Mouse (Mus musculus) liver, adult (tissue): ENCODE data around the gene Hoxb1.

Experiments
- GATA4 ChIP-seq: IDR thresholded peaks from 2 replicates; pipeline ENCODE4 v1.6.1; 2014; ENCODE audit warnings: mild to moderate bottlenecking, low read length; ENCODE audit not compliant: insufficient replicate concordance

The Hoxb1 gene

DNA sequence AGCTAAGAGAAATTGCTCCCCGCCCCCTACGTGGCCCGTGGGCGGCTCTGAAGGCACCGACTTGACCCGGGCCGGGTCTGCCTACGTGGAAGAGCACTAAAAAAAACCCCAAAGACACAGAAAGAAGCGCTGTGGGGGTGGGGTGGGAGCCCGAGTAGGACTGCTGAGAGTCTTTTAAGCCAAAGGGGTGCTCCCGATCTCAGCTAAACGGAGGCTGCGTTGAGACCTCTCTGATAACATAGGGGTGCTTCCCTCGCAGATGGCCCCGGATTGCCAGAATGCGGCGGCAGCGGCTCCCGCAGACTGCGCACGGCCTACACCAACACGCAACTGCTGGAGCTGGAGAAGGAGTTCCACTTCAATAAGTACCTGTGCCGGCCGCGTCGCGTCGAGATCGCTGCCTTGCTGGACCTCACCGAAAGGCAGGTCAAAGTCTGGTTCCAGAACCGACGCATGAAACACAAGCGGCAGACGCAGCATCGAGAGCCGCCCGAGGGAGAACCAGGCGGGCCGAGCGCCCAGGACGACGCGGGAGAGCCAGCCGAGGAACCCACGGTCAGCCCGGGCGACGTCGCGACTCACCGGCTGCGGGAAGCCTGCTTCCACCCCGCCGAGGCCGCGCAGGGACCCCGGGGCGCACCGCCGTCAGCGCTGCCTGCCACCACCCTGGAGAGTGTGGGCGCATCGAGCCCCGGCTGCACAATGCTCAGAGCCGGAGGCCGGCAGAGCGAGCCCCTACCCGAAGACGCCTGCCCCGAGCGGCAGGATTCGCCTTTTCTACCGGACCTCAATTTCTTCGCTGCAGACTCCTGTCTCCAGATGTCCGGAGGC lies 12.6 kb upstream of the Hoxb1 start:
- 0 out of 2 replicates have a peak, but pooled peaks have one; percentile 30 for TF ChIP-seq GATA4

DNA sequence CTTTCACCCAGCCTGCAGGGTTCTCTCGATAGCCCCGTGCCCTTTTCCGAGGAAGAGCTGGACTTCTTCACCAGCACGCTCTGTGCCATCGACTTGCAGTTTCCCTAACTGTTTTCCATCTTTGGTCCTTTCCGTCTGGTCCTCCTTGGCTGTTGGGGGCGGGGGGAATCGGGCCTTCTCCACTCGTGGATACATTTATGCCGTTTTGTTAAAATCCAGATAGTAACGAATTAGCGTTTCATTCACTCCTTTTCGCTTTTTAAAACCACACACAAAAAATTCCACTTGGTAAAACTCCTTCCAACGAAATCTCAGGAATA lies 12.1 kb upstream of the Hoxb1 start:
- 0 out of 2 replicates have a peak, but pooled peaks have one; percentile 14 for TF ChIP-seq GATA4

DNA sequence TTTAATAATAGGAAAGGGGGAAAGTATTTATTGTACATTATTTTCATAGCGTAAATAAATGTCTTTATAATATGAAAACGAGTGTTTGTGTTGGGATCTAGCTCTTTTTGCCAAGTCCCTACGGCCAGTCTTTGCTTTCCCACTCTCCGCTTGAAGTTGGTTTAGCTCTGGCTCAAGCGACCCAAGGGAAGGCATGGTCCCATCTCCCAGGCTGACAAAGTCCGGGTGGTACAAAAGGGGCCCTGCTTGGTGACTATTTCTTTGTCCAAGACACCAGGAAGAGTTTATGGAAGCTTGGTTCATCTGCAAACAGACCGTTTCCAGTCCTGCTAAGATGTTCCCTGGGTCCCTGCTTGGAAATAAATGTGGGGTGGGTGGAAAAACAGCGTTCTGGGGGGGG lies 11.6 kb upstream of the Hoxb1 start:
- TF ChIP-seq GATA4: no peak

DNA sequence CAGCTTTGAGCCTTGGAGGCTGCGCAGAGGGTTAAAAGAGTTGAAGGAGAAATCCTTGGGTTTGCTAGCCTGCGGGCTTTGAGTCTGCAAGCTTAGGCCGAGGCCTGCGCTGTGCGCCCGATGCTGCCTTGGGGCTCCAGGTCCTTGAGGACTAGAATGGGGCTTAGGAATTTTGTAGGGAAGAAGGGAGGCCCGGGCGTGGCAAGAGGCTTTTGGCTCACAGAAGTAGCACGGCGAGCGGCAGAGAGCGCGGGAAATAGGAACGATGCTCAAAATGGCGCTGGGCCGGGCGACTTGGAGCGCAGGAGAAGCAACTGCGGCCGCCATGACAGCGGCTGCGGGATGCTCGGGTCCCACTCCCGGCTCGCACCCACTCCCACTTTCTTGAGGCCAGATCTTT lies 11.2 kb upstream of the Hoxb1 start:
- no peak for TF ChIP-seq GATA4

DNA sequence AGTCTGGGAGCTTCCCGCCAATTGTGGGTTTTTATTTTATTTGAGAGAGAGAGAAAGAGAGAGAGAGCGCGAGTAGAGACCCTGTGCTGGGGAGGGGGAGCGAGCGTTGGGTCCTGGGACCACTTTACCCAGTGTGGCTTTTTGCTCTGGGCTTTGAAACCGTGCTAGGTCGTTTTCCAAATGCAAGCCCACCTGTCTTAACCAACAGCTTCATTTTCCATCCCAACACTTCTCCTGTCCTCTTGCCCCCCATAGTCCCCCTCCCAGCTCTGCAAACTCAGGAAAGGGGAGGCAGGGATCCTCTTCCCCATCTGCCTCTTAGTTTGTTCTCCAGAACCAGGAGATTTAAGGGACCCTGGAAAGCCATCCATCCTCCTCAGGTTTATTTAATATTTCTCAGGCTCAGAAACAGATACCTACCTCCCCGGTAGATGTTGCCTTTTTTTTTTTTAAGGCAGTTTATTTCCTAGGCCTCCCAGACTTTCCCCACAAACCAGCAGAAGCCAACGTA lies 10.7 kb upstream of the Hoxb1 start:
- no peak for TF ChIP-seq GATA4

DNA sequence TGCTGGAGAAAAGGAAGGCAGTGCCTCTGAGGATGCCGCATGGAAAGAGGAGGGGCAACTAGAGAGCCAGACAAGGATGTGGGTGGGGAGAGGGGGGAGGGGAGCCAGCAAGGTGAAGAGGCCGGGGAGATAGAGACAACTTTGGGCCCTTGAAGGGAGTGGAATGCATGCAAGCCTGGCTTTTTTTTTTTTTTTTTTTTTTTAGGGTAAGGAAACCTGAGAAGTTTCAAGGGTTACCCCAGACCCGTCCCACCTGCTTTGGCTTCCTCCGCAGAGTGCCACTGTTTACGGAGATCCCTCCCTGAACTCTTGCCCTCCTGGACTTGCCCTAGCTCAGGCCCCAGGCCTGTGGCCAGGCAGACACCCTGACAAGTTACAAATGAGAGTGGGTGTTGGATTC lies 1.7 kb upstream of the Hoxb1 start:
- TF ChIP-seq GATA4: no peak

DNA sequence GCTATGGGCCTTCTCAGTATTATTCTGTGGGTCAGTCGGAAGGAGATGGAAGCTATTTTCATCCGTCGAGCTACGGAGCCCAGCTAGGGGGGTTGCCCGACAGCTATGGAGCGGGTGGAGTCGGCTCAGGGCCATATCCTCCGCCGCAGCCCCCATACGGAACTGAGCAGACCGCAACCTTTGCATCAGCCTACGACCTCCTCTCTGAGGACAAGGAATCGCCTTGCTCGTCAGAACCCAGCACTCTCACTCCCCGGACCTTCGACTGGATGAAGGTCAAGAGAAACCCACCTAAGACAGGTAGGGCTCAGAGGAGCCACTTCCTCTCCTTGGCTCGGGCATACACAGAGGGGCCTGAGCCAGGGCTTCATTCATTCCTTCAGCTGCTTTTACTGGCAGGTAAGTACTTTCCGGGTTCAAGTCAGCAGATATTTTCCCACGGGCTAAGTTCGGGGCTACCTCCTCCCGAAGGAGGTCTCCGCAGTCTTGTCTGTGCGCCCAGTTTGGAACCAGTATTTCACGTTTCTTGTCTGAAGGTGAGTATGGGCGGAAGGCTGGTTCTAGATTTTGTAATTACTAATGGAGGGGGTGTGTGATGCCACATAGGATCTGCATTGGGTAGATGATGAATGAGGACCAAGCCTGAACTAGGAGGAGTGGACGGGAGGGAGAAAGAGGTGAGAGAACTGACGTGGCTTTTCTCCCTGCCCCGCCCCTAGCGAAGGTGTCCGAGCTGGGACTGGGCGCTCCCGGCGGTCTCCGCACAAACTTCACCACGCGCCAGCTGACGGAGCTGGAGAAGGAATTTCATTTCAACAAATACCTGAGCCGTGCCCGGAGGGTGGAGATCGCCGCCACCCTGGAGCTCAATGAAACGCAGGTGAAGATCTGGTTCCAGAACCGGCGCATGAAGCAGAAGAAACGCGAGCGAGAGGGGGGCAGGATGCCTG lies 815 bp downstream of the Hoxb1 start:
- no peak for TF ChIP-seq GATA4

DNA sequence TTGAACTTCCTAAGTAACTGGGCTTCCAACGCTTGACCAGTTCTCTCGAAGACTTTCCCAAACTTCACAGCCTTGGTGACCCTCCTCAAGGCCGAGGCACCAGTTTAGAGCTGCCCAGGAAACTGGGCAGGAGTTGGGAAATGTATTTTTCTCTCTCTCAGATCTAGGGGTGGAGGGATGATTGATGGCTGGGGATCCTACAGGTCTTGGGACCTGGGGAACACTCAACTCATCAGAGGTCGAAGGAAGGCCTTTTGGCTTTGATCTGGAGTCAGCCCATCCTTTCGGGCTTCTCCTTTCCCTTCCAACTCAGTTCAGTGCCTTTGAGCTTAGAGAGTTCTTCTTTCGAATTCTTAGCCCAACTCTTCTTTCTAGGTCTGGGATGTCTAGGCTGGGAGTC lies 1.6 kb downstream of the Hoxb1 start:
- no peak for TF ChIP-seq GATA4

DNA sequence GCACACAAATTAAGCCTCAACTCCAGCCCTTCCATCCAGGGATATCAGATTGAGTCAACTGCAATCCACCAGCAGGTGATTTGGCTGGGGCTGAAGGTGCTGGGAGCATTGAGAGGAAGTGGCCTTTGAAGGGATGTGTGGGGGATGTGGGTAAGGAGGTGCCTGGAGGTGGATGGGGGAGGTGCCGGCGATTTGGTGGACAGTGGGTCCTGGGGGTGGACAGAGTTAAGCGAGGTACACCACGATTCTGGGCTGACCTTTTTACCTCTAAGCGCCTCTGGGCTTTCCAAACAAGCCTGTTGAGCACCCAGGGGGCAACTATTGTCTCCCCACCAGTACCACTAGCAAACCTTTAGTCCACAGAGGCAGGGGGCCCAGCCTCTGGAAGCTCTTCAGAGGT lies 3.1 kb downstream of the Hoxb1 start:
- no peak for TF ChIP-seq GATA4

DNA sequence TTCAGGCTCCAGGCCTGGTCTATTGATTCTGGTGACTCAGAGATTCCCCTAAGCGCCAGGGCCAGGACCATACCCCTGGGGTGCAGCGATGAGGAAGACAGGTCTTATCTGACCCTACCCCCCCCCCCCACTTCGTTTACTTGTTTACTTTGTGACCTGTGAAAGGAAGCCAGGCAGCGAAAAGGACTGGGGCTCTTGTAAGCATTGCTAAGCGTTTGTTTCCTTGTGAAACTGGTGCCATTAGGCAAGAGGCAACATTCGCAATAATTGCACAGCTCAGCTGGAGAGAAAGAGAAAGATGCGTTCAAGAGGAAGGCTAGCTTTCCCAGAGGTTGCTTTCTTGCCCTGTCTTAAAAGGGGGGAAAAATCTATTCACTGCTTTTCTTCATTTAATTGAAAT lies 3.6 kb downstream of the Hoxb1 start:
- TF ChIP-seq GATA4: no peak

DNA sequence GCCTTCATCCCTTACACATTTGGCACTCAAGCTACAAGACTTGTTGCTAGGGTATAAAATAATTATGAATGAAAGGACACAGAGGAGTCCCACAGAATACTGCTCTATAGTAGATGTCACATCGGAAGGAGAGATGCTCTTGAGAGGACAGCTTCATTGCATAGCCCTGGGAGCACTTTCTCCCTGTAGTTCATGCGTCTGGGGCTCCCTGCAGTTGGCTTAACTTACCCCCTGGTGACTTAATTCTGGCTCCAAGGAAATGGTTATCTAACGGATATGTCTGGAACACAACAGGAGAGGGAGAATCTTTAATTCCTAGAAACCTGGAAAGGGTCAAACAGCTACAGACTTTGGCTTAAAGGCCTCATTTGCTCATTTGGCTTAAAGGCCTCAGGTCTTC lies 6.2 kb downstream of the Hoxb1 start:
- no peak for TF ChIP-seq GATA4

DNA sequence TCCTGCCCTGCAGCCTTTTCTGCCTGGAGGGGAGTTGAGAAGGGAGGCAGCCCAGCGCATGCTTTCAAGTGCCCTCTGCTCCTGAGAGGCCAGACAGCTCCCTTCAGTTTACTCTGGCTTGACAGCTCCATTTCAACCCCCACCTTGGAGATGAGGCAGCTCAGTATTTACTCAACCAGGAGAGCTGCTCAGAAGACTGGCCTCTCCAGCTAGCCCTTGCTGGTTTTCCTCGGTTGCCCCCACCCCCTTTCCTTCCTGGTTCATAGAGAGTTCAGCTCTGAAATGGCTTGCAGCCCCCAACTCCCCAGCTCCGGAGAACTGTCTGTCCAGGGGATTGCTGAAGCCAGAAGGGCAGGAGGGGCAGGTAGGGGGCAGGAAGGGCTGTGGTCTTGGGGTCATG lies 7.0 kb downstream of the Hoxb1 start:
- no peak for TF ChIP-seq GATA4

DNA sequence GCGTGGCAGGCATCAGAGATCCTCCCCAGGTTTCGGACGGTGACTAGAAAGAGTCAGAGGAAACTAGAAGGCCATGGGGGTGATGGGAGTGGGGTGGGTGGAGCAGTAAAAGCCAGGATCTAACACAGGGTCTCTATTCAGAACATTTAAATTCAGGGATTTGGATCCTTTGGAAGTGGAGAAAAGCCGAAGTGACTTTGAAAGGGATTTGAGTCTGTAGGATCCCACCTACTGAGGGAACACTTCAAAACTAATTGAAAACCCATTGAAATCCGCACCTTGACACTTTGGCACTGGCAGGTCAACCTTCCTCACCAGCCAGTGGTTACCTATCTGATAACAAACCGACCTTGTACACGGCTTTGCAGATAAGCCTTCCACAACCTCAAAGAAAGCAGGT lies 9.3 kb downstream of the Hoxb1 start:
- TF ChIP-seq GATA4: no peak

DNA sequence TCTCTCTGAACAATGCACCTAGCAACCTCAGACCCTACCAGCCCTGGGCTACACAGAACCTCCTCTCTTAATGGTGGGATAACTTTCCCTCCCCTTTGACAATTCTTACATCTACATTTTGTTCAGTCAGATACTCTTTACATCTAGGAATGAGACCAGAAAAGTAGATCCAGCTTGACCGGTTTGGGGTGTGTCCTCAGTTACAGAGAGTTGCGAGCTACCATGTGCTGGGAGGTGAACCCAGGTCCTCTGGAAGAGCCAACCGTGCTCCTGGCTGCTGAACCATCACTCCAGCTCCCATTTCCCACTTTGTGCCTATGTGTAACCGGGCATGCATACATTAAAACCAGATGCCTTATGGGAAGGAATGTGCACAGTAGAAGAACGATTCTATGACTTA lies 17.8 kb downstream of the Hoxb1 start:
- TF ChIP-seq GATA4: no peak

DNA sequence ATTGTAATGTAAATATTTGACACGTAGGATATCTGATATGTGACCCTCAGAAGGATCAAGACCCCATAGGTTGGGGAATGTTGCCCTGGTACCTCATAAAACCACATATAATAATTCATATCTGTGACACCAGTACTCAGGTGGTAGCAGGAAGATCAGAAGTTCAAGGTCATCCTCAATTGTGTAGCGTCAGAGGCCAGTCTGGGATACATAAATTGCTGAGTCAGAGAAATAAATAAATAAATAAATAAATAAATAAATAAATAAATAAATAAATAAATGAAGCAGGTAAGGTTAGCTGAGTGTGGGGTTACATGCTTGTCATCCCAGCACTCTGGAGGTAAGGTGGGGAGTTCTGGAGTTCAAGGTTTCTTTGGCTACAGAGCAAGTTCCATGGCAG lies 22.1 kb downstream of the Hoxb1 start:
- no peak for TF ChIP-seq GATA4
